Comparison of ENCODE assay signal across 9 mouse cellular contexts in the genomic region with DNA sequence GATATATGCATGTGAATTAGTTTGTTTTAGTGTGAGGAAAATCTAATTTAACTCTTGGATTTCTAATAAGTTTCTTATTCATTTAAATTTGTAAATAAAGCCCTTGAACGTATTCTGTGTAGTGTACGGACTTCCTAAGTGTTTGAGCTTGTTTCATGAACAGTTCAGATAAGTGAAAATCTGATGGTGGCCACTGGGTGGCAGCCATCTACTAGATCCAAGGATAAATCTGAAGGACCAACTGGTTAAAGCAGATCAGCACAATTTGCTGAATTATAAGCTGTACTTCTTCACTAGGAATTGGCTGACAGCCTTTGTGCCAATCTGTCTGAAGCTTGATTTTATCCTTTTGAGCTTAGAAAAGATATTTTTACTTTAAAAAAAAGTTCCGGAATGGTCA.
A peak's percentile ranks its signal among the peaks of the same experiment; 100 is the strongest.
DNase-seq lines count a peak whose midpoint lies in the region; ATAC-seq and TF ChIP-seq lines count a peak whose summit lies in the region.
"Had no signal": no experiment of that assay in that cellular context is flagged by ENCODE, and none has a peak within 500 bp of the region (broad histone marks: within the 10 kb centered on the region; RNA-seq: fewer than 3 reads in every experiment).

No protein-coding gene starts in this region.

- peak; percentile 43 for DNase-seq in gastrocnemius, adult 18-20 months (ENCODE audit: low spot score)
- DNase-seq in gastrocnemius, postnatal 25 days = no peak
- peak; percentile 20 for DNase-seq in MEL-GATA-1-ER (ENCODE audit: extremely low read depth, low read depth)
- DNase-seq in cerebellum, adult 2 months = peak; percentile 61 to 62
- DNase-seq in kidney, adult 8-10 months = peak; percentile 34 to 76
- peak; percentile 62 for DNase-seq in left cerebral cortex, postnatal 4 days
- DNase-seq in retina, adult 2 months (ENCODE audit: low read depth, low spot score) = peak; percentile 40

- H3K27ac ChIP-seq in cerebellum, adult 2 months (ENCODE audit: insufficient read depth, low read length) = no peak overlapping the region
- no peak overlapping the region for H3K27ac ChIP-seq in forebrain, embryonic 16.5 days (ENCODE audit: low read length)
- H3K27ac ChIP-seq: limb, embryonic 13.5 days had no signal

- H3K9me3 ChIP-seq in forebrain, embryonic 16.5 days (ENCODE audit: control insufficient read depth, low read length) = no peaks in the 10 kb centered on the region
- H3K9me3 ChIP-seq: limb, embryonic 13.5 days had no signal

- intact Hi-C loops in left cerebral cortex, postnatal 4 days (cut with DNase I) = no loop called here

- H3K27me3 ChIP-seq in cerebellum, adult 2 months (ENCODE audit: control insufficient read depth, insufficient read depth, low read length) = no peaks in the 10 kb centered on the region
- H3K27me3 ChIP-seq in forebrain, embryonic 16.5 days (replicated peaks; ENCODE audit: control insufficient read depth, insufficient read depth, low read length) = no peaks in the 10 kb centered on the region
- H3K27me3 ChIP-seq: limb, embryonic 13.5 days had no signal

- no peak overlapping the region for H3K4me2 ChIP-seq in forebrain, embryonic 16.5 days (ENCODE audit: low read length)
- H3K4me2 ChIP-seq: limb, embryonic 13.5 days had no signal

- ATAC-seq in forebrain, embryonic 16.5 days = peak; percentile 89

- H3K9ac ChIP-seq in forebrain, embryonic 16.5 days (replicated peaks; ENCODE audit: low read depth, low read length) = no peak overlapping the region
- H3K9ac ChIP-seq: limb, embryonic 13.5 days had no signal

- no peaks in the 10 kb centered on the region for H3K4me1 ChIP-seq in cerebellum, adult 2 months (ENCODE audit: control insufficient read depth, insufficient read depth, low read length)
- H3K4me1 ChIP-seq in forebrain, embryonic 16.5 days (replicated peaks; ENCODE audit: control insufficient read depth, insufficient read depth, low read length) = no peaks in the 10 kb centered on the region
- H3K4me1 ChIP-seq: limb, embryonic 13.5 days had no signal

- no peak overlapping the region for H3K4me3 ChIP-seq in cerebellum, adult 2 months (replicated peaks; ENCODE audit: insufficient read depth, low read depth, low read length)
- no peak overlapping the region for H3K4me3 ChIP-seq in forebrain, embryonic 16.5 days (replicated peaks; ENCODE audit: low read length)
- H3K4me3 ChIP-seq: limb, embryonic 13.5 days had no signal

- TF ChIP-seq CTCF in cerebellum, adult 2 months (IDR thresholded peaks at IDR 0.05; ENCODE audit: borderline replicate concordance, insufficient read depth, low read depth, low read length) = no peak; the same call in 1 of the 2 replicates

- TF ChIP-seq POLR2A in cerebellum, adult 2 months (IDR thresholded peaks at IDR 0.05; ENCODE audit: borderline replicate concordance, insufficient read depth, low read length) = no peak

- WGBS in cerebellum, adult 2 months = 52% methylated on average over 3 of the region's 3 CpGs
- 65% methylated on average over 3 of the region's 3 CpGs for WGBS in forebrain, embryonic 16.5 days

- no peaks in the 10 kb centered on the region for H3K36me3 ChIP-seq in forebrain, embryonic 16.5 days (ENCODE audit: control insufficient read depth, insufficient read depth)
- H3K36me3 ChIP-seq: limb, embryonic 13.5 days had no signal
